Mouse (Mus musculus): ENCODE measurements at regions not wholly inside any gene's neighbourhood (a gene's known extent, or its start where the extent isn't known, plus 50 kb on each side); places are given as distances from the start of the nearest gene placed in this dataset.

- TF ChIP-seq CTCF (IDR thresholded peaks at IDR 0.05) = no peak
- no peak for DNase-seq (ENCODE audit: extremely low spot score in 1 of 2, low spot score in 2 of 2)
- intact Hi-C loops (cut with DNase I) = loop anchor here (2.0 to 5.0 kb wide), 4 partner anchors 81 to 213 kb away; no protein-coding TSS in a partner anchor
- Histone ChIP-seq H3K27ac (no peak overlapping the region), H3K4me3 (no peak overlapping the region)
Measured at GRCm38 (mm10) chr7:145029622-145030021, 89.9 kb upstream of the Ccnd1 start.

GRCm38 (mm10) chr7:145029124-145029523 lies 89.4 kb upstream of the Ccnd1 start:
- Histone ChIP-seq H3K27ac (no peak overlapping the region), H3K4me3 (no peak overlapping the region)
- intact Hi-C loops (cut with DNase I) = loop anchor here (5.0 kb wide), 2 partner anchors 87 to 168 kb away; no protein-coding TSS in a partner anchor
- no peak for TF ChIP-seq CTCF (IDR thresholded peaks at IDR 0.05)
- DNase-seq (ENCODE audit: extremely low spot score in 1 of 2, low spot score in 2 of 2) = no peak

GRCm38 (mm10) chr7:145027061-145027460 lies 87.3 kb upstream of the Ccnd1 start:
- intact Hi-C loops (cut with DNase I) = loop anchor here (5.0 kb wide), 2 partner anchors 85 to 170 kb away; no protein-coding TSS in a partner anchor
- H3K27ac ChIP-seq = no peak overlapping the region
- no peak for DNase-seq (ENCODE audit: extremely low spot score in 1 of 2, low spot score in 2 of 2)
- no peak overlapping the region for H3K4me3 ChIP-seq
- no peak for TF ChIP-seq CTCF (IDR thresholded peaks at IDR 0.05)

GRCm38 (mm10) chr7:145026014-145026285 lies 86.2 kb upstream of the Ccnd1 start:
- DNase-seq (ENCODE audit: extremely low spot score in 1 of 2, low spot score in 2 of 2) = no peak
- no peak overlapping the region for H3K4me3 ChIP-seq
- no peak for TF ChIP-seq CTCF (IDR thresholded peaks at IDR 0.05)
- H3K27ac ChIP-seq = no peak overlapping the region
- intact Hi-C loops (cut with DNase I) = loop anchor here (5.0 kb wide), 2 partner anchors 84 to 171 kb away; no protein-coding TSS in a partner anchor

- Histone ChIP-seq H3K4me3 (no peak overlapping the region), H3K27ac (no peak overlapping the region)
- no peak for DNase-seq (ENCODE audit: extremely low spot score in 1 of 2, low spot score in 2 of 2)
- intact Hi-C loops (cut with DNase I) = loop anchor here (5.0 kb wide), 2 partner anchors 83 to 172 kb away; no protein-coding TSS in a partner anchor
- no peak for TF ChIP-seq CTCF (IDR thresholded peaks at IDR 0.05)
Measured at GRCm38 (mm10) chr7:145025186-145026013, 85.7 kb upstream of the Ccnd1 start.

GRCm38 (mm10) chr7:145024651-145025050 lies 84.9 kb upstream of the Ccnd1 start:
- no peak overlapping the region for H3K4me3 ChIP-seq
- no peak for DNase-seq (ENCODE audit: extremely low spot score in 1 of 2, low spot score in 2 of 2)
- TF ChIP-seq CTCF (IDR thresholded peaks at IDR 0.05) = no peak
- no peak overlapping the region for H3K27ac ChIP-seq
- intact Hi-C loops (cut with DNase I) = loop anchor here (5.0 kb wide), 2 partner anchors 82 to 173 kb away; no protein-coding TSS in a partner anchor

GRCm38 (mm10) chr7:145019137-145019536 lies 79.4 kb upstream of the Ccnd1 start:
- intact Hi-C loops (cut with DNase I) = no loop called here
- Histone ChIP-seq H3K27ac (no peak overlapping the region), H3K4me3 (no peak overlapping the region)
- DNase-seq (ENCODE audit: extremely low spot score in 1 of 2, low spot score in 2 of 2) = no peak
- TF ChIP-seq CTCF (IDR thresholded peaks at IDR 0.05) = no peak

- intact Hi-C loops (cut with DNase I) = no loop called here
- H3K4me3 ChIP-seq = no peak overlapping the region
- TF ChIP-seq CTCF (IDR thresholded peaks at IDR 0.05) = no peak
- no peak overlapping the region for H3K27ac ChIP-seq
- DNase-seq (ENCODE audit: extremely low spot score in 1 of 2, low spot score in 2 of 2) = no peak
Measured at GRCm38 (mm10) chr7:145018149-145018548, 78.4 kb upstream of the Ccnd1 start.

GRCm38 (mm10) chr7:145015463-145016085 lies 75.8 kb upstream of the Ccnd1 start:
- intact Hi-C loops (cut with DNase I) = no loop called here
- TF ChIP-seq CTCF (IDR thresholded peaks at IDR 0.05) = no peak
- DNase-seq (ENCODE audit: extremely low spot score in 1 of 2, low spot score in 2 of 2) = no peak
- Histone ChIP-seq H3K4me3 (no peak overlapping the region), H3K27ac (no peak overlapping the region)

- no peak for TF ChIP-seq CTCF (IDR thresholded peaks at IDR 0.05)
- DNase-seq (ENCODE audit: extremely low spot score in 1 of 2, low spot score in 2 of 2) = no peak
- H3K27ac ChIP-seq = no peak overlapping the region
- intact Hi-C loops (cut with DNase I) = no loop called here
- H3K4me3 ChIP-seq = no peak overlapping the region
Measured at GRCm38 (mm10) chr7:145010757-145011156, 71.0 kb upstream of the Ccnd1 start.

- intact Hi-C loops (cut with DNase I) = no loop called here
- H3K27ac ChIP-seq = no peak overlapping the region
- no peak for DNase-seq (ENCODE audit: extremely low spot score in 1 of 2, low spot score in 2 of 2)
- no peak for TF ChIP-seq CTCF (IDR thresholded peaks at IDR 0.05)
- no peak overlapping the region for H3K4me3 ChIP-seq
Measured at GRCm38 (mm10) chr7:145010004-145010403, 70.3 kb upstream of the Ccnd1 start.

- DNase-seq (ENCODE audit: extremely low spot score in 1 of 2, low spot score in 2 of 2) = no peak
- Histone ChIP-seq H3K4me3 (no peak overlapping the region), H3K27ac (no peak overlapping the region)
- TF ChIP-seq CTCF (IDR thresholded peaks at IDR 0.05) = no peak
- intact Hi-C loops (cut with DNase I) = no loop called here
Measured at GRCm38 (mm10) chr7:145008662-145009333, 69.1 kb upstream of the Ccnd1 start.
